Mouse (Mus musculus) gastrocnemius, postnatal 25 days (tissue): ENCODE data around the gene Rps21. TPM values are rescaled to one million over a fixed set of nuclear protein-coding genes. Genes with fewer than 3 reads are reported as not detected.
"Not testable (repeated sequence)": the region's sequence is repeated elsewhere in the genome, so short reads cannot be mapped to it uniquely, and the experiment has no call there.

Experiments used
- DNase-seq: peaks from one replicate; pipeline ENCODE4 v3.0.0; 2022
- total RNA-seq, 2 experiments: library from RNA; stranded (reverse); gene quantifications; 1 replicate in 1 of 2; 2 replicates in 1 of 2; pipeline ENCODE4 v1.2.3; 2021

Rps21 gene
- total RNA-seq, 2 experiments from 2014 or later, result 342 to 348 TPM

DNA sequence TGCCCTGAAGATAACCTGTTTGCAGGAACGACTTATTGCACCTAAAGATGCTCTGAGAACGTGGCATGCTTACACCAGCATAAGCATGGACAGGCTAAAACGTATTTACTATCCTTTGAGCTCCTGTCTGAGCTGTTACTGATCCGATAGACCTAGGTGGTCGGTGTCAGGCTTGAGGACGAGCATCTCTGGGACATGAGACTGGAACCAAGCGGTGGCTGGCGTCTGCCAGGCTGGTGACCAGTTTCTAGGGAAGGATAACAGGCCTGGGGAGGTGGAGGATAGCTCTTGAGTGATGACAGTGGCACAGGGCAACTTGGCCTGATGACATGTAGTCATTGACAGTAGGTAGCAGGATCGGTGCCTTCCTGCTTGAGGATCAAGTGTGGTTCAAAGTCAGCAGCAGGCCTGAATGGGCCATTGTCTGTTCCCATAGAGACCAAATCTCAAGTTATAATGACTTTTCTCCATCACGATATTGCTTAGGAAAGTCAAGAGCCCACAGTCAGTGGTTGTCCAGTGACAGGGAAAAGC, 1.8 kb downstream of the Rps21 start:
- DNase-seq, result not testable (repeated sequence)

GRCm38 (mm10) chr2:180259826-180260609, 2.8 kb downstream of the Rps21 start:
- not testable (repeated sequence) for DNase-seq

- no peak for DNase-seq
These were observed 3.7 kb downstream of the Rps21 start for GRCm38 (mm10) chr2:180260610-180261480.

DNA sequence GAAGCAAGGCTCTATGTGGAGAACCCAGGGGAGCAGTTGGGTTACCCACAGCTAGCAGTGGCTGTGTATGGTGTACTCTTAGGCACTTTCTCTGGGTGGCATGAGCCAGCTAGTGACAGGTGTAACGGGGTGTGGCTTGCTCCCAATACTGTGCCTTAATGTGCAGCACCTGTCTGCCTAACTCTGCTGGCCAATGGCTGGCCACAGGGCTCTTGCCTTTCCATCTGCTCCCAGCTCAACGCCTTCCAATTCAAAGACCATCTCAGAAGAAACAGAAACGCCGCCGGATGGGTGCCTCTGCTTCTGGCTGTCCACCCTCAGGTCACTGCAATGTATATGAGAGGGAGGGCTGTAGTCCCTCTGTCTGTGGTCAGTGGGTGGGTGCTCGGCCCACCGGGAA, 4.7 kb downstream of the Rps21 start:
- no peak for DNase-seq

DNA sequence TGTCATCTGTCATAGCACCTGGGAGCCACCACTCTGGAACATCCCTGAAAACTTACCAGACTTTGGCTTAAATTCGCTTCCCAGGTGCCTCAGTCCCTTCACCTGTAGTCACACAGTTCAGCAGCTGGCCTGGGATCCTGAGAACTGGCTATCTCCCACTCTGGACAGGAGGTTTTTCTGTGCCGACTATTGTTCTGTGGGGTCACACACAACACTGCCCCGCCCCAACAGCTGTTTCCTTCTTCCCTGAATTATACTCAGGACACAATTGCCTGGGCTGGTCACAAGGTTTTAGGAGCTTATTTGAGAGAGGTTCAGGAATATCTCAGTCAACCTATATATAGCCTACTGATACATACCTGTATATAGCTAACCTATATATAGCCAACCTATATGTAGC, 5.3 kb downstream of the Rps21 start:
- DNase-seq, result peak; percentile 39

DNA sequence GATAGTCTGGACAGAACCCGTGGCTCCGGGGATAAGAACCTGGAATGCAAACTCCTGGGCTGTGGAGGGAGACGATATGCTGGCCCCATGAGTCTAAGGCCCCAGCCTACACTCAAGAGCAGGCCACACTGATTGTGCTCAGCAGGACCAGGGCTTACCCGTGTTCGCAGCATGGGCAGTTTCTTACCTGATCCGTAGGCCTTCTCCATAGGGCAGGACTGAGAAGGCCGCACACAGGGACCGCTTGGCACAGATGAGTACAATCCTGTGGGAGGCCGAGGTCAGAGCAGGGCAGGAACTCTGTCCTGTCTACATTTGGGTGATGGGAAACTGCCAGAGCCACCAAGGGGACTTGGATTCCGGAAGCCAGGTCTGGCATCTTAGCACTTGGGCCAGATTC, 5.7 kb downstream of the Rps21 start:
- no peak for DNase-seq

GRCm38 (mm10) chr2:180267955-180268354, 10.8 kb downstream of the Rps21 start:
- no peak for DNase-seq

DNA sequence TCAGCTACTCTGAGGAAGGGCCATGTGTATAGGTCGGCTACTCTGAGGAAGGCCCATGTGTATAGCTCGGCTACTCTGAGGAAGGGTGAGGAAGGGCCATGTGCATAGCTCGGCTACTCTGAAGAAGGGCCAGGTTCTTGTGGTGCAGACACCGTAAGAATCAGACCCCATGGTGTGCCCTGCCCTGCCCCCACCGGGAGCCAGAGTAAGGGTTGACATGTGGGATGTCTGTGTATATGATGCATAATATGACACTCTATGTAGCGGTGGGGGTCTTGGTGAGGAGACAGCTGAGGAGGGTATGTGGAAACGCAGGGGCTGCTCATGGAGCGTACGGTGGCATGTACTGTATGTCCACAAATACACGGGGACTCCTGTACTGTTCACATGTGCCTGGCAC, 12.2 kb downstream of the Rps21 start:
- no peak for DNase-seq

DNA sequence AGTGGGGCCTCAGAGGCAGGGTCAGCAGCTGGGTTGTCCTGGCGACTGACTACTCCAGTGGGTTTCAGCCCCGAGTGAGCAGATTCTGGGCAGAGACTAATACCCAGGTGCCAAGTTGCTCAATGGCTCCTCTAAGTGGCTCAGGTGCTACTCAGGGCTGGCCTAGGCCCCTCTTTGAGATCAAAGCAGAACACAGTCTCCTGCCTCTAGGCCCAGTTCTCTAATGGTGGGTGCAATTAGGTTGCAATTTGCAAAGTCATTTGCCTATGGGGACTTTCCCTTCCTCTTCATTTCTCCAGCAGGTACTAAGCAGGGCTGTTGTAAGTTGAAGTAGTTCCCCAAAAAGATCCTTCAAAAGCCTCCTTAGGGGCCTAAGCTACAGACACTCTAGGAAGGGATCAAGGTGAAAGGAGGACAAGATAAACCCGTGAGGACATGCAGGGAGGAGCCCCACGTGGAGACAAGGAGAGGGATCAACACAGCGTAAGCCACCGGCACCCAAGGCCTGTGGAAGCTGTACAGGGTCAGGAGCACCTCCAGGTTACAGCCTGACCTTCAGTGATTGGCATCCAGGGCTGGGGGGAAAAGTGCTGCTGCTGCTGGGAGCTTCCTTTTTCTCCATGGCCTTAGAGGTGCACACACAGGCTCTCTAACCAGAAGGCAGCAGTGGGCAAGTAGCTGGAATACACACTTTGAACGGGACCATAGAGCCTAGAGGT, 13.5 kb downstream of the Rps21 start:
- DNase-seq, result no peak

DNA sequence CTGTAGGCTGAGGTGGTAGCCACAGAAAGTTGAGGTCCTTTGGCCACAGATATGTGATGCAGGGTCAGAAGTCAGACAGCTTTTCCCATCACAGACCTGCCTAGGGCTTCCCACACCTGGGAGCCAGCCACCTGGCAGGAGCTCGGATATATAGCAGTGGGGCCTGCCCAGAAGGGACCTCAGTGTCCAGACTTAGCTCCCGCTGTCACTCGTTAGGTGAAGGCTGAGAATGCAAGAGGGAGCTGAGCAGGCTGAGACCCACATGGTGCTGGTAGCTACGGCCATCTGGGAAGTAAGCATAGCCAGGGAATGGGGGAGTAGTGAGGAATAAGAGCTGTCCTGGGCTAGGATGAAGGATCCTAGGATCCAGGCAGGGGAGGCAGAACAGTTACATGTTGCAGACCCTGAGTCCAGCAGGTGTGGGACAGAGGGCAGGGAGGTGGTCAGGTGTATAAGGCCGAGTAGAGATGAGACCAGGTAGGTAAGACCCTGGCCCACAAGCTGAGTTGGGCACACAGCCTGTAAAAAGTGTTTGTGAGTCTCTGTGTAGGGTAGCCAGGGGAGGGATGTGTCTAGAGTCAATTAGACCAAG, 14.7 kb downstream of the Rps21 start:
- DNase-seq, result no peak

GRCm38 (mm10) chr2:180272884-180273321, 15.7 kb downstream of the Rps21 start:
- no peak for DNase-seq

GRCm38 (mm10) chr2:180273394-180274244, 16.4 kb downstream of the Rps21 start, which contains the start of gene Cables2:
Gene Cables2 (minus strand): TSS chr2:180273496.
- DNase-seq, result peak; percentile 96

DNA sequence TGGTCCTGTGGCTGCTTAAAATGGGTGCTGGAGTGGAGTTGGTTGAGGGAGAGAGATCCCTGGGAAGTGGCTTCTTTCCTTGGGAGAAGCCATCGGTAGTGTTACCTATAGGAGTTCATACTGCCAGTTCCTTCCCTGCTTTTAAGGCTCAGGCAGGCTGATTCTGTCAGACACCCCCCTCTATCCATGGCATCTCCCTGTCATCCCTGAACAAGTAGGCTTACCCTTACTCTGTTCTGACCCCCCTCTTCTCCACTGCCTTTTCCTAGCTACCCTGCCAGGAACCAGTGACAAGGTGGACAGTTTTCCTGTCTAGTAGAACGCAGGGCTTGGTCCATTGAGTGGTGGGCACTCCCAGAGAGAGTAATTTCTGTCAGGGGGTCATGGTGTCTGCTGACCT, 17.3 kb downstream of the Rps21 start:
- no peak for DNase-seq

- DNase-seq, result peak; percentile 82
These were observed 18.7 kb downstream of the Rps21 start for GRCm38 (mm10) chr2:180275836-180276235.

- DNase-seq, result no peak
These were observed 19.2 kb downstream of the Rps21 start for GRCm38 (mm10) chr2:180276385-180276784.

DNA sequence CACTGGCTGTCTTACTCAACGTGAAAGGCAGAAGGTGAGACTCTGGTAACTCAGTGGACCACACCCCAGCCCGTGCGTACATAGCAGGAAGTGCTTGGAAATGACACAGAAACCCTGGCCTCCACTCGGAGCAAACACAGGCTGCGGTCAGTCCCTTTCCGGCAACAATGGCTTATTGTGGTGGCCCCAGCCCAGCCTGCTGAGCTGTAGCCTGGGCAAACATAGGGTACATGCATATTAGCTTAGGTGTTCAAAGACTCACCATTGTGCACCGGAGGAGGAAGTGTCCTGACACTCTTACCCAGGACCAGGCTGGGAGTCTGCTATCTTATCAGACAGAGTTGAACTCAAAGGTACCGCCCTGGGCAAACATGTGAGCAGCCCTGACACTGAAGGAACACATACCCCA, 19.7 kb downstream of the Rps21 start:
- no peak for DNase-seq

DNA sequence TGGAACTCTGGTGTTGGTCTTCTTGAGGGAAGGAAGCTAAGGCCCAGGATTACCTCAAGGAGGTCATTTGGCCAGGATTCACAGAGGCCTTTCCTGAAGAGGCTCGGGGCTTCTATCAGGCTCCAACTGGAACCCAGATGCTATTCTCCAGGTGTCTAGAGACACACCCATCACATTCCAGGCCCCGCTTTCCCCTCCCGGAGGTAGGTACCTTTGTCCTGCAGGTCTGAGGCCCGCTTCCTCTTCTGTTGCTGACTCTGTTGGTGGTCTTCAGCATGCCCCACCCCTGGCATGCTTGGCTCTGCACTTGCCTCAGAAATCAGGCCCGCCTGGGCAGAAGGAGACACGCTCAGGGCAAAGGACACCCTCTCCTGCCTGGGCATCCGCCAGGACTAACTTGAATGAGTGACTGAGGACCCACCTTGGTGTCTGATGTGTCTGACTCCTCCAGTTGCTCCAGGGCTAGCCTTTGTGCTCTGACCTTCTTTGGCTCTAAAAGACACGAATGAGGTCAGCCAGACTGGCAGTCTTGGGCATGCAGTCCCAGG, 20.7 kb downstream of the Rps21 start:
- no peak for DNase-seq

GRCm38 (mm10) chr2:180279321-180279720, 22.1 kb downstream of the Rps21 start:
- no peak for DNase-seq

- DNase-seq, result no peak
These were observed 31.8 kb downstream of the Rps21 start for GRCm38 (mm10) chr2:180288966-180289365.

GRCm38 (mm10) chr2:180289440-180290108, 32.4 kb downstream of the Rps21 start, which contains the start of gene Rbbp8nl:
Gene Rbbp8nl (minus strand): TSS chr2:180289879.
- DNase-seq, result no peak
